Mouse (Mus musculus): ENCODE data around the gene Gm21304. TPM values are rescaled to one million over a fixed set of nuclear protein-coding genes. Genes with fewer than 3 reads are reported as not detected.

Gm21304 gene
- polyA plus RNA-seq, 1 experiment from 2014 or later, result not detected

- Histone ChIP-seq H3K9ac (ENCODE audit: low read depth, low read length) (no peak overlapping the region), H3K27me3 (replicated peaks; ENCODE audit: control insufficient read depth, insufficient read depth, low read length) (no peaks in the 10 kb centered on the region), H3K9me3 (ENCODE audit: control insufficient read depth, low read length) (no peaks in the 10 kb centered on the region), H3K27ac (replicated peaks; ENCODE audit: low read depth, low read length) (no peak overlapping the region), H3K4me3 (ENCODE audit: low read depth, low read length) (no peak overlapping the region), H3K4me2 (ENCODE audit: low read depth, low read length) (no peak overlapping the region), H3K4me1 (ENCODE audit: control insufficient read depth, insufficient read depth, low read length) (no peaks in the 10 kb centered on the region), H3K36me3 (ENCODE audit: control insufficient read depth, insufficient read depth, low read length) (no peaks in the 10 kb centered on the region)
- 73% methylated on average over 3 of the region's 3 CpGs for WGBS
- DNase-seq (ENCODE audit: low spot score), result no peak
- no peak for ATAC-seq (ENCODE audit: low read depth)
These were observed 42.1 kb downstream of the Gm21304 start for GRCm38 (mm10) chr10:104210268-104210990.

- no peak overlapping the region for H3K9ac ChIP-seq (ENCODE audit: low read depth, low read length)
- H3K4me1 ChIP-seq (ENCODE audit: control insufficient read depth, insufficient read depth, low read length), result no peaks in the 10 kb centered on the region
- no peaks in the 10 kb centered on the region for H3K36me3 ChIP-seq (ENCODE audit: control insufficient read depth, insufficient read depth, low read length)
- 94% methylated on average over 5 of the region's 5 CpGs for WGBS
- ATAC-seq (ENCODE audit: low read depth), result no peak
- no peak overlapping the region for H3K27ac ChIP-seq (replicated peaks; ENCODE audit: low read depth, low read length)
- no peak overlapping the region for H3K4me2 ChIP-seq (ENCODE audit: low read depth, low read length)
- no peaks in the 10 kb centered on the region for H3K9me3 ChIP-seq (ENCODE audit: control insufficient read depth, low read length)
- no peak for DNase-seq (ENCODE audit: low spot score)
- no peaks in the 10 kb centered on the region for H3K27me3 ChIP-seq (replicated peaks; ENCODE audit: control insufficient read depth, insufficient read depth, low read length)
- H3K4me3 ChIP-seq (ENCODE audit: low read depth, low read length), result no peak overlapping the region
These were observed 46.2 kb downstream of the Gm21304 start for GRCm38 (mm10) chr10:104214527-104214926.

Other genes with a start within 250 kb of the Gm21304 start
- not detected in 2 replicates for gene Gm21293, start 25.5 kb upstream of the Gm21304 start, polyA plus RNA-seq (2014; fragmentation: Nextera tagmentation; extraction: Ambion mirVana)
- not detected in 2 replicates for gene Gm6763, start 17.0 kb upstream of the Gm21304 start, polyA plus RNA-seq (2014; fragmentation: Nextera tagmentation; extraction: Ambion mirVana)
- gene Gm8764, start 8.5 kb upstream of the Gm21304 start, polyA plus RNA-seq (2014; fragmentation: Nextera tagmentation; extraction: Ambion mirVana), result not detected in 2 replicates
- not detected in 2 replicates for gene Gm21312, start 8.5 kb downstream of the Gm21304 start, polyA plus RNA-seq (2014; fragmentation: Nextera tagmentation; extraction: Ambion mirVana)
- not detected in 2 replicates for gene Gm20765, start 17.0 kb downstream of the Gm21304 start, polyA plus RNA-seq (2014; fragmentation: Nextera tagmentation; extraction: Ambion mirVana)
- not detected in 2 replicates for gene Gm4340, start 25.5 kb downstream of the Gm21304 start, polyA plus RNA-seq (2014; fragmentation: Nextera tagmentation; extraction: Ambion mirVana)

Data from embryonic facial prominence, embryonic 14.5 days (tissue).